Mouse (Mus musculus) lung, postnatal 0 days (tissue): Measurements from ENCODE around the gene Jazf1. TPM values are rescaled to one million over a fixed set of nuclear protein-coding genes. Genes with fewer than 3 reads are reported as not detected.

ENCODE experiments used
- ATAC-seq: fragments of 200-750 bp; cut with Nextera tagmentation; 2 replicates; pipeline ENCODE4 v1.8.0; 2017; ENCODE audit warnings: moderate library complexity
- DNase-seq: peaks from one replicate; pipeline ENCODE4 v3.0.0-alpha.2; 2016; ENCODE audit warnings: low spot score
- H3K27ac ChIP-seq: fragments of 300-500 bp; sonication (generic); 2 replicates; pipeline ENCODE4 v1.5.1; 2014; ENCODE audit warnings: antibody characterized with exemption, mild to moderate bottlenecking, low read length, mixed read lengths
- H3K27me3 ChIP-seq: fragments of 300-500 bp; sonication (generic); replicated peaks from 2 replicates; pipeline ENCODE4 v1.6.1; 2014; ENCODE audit warnings: low read length, mixed read lengths; ENCODE audit not compliant: insufficient read depth
- H3K36me3 ChIP-seq: fragments of 300-500 bp; sonication (generic); 2 replicates; pipeline ENCODE4 v1.6.1; 2014; ENCODE audit warnings: low read length, mixed read lengths; ENCODE audit not compliant: insufficient read depth
- H3K4me1 ChIP-seq: fragments of 300-500 bp; sonication (generic); 2 replicates; pipeline ENCODE4 v1.6.1; 2014; ENCODE audit warnings: antibody characterized with exemption, low read depth, low read length, mixed read lengths; ENCODE audit not compliant: insufficient read depth
- H3K4me2 ChIP-seq: fragments of 300-500 bp; sonication (generic); replicated peaks from 2 replicates; pipeline ENCODE4 v1.6.1; 2014; ENCODE audit warnings: low read depth, mild to moderate bottlenecking, low read length, moderate library complexity, mixed read lengths
- H3K4me3 ChIP-seq: fragments of 300-500 bp; sonication (generic); 2 replicates; pipeline ENCODE4 v1.5.1; 2014; ENCODE audit warnings: low read depth, low read length
- H3K9ac ChIP-seq: fragments of 300-500 bp; sonication (generic); replicated peaks from 2 replicates; pipeline ENCODE4 v1.6.1; 2014; ENCODE audit warnings: low read depth, mild to moderate bottlenecking
- H3K9me3 ChIP-seq: fragments of 300-500 bp; sonication (generic); 2 replicates; pipeline ENCODE4 v1.6.1; 2016; ENCODE audit warnings: low read length, mixed read lengths
- CTCF ChIP-seq: IDR thresholded peaks from 2 replicates; pipeline ENCODE4 v1.5.1; 2016; ENCODE audit warnings: antibody characterized with exemption, mild to moderate bottlenecking
- EP300 ChIP-seq: IDR thresholded peaks from 2 replicates; pipeline ENCODE4 v1.6.1; 2016; ENCODE audit warnings: antibody characterized with exemption, mild to moderate bottlenecking, control low read depth
- WGBS: fragments of 180-500 bp; shearing (Covaris S2); extraction: QIAGEN DNeasy Blood & Tissue Kit; methylation state at CpG from one replicate; pipeline ENCODE4 v1.1.7; 2014; 5-methylcytosine and 5-hydroxymethylcytosine counted together
- polyA plus RNA-seq: library from polyadenylated mRNA; unstranded; fragments of >200 nt; fragmentation: Nextera tagmentation; extraction: Ambion mirVana; gene quantifications from 2 replicates; pipeline ENCODE4 v1.2.1, GENCODE M21; 2015

The Jazf1 gene
- polyA plus RNA-seq, 1 experiment from 2014 or later = 3.9 TPM

DNA sequence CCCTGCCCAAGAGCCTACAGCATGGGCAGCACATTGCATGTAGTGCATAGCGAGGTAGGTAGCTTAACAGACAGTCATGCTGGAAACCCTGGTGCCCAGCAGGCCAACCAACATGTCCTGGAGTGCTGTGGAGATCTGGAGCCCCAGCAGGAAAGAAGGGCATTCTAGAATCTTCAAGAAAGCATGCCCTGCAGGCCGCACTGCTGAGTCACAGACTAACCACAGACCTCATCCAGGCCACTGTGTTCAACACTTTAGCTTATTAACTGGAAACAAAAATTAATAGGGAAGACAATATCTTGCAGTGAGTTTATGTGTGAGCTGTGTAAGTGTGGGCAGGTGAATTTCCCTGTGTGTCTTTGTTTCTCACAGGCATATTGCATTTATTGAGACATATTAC, 222.1 kb downstream of the Jazf1 start:
- no peak overlapping the region for H3K9ac ChIP-seq
- H3K4me1 ChIP-seq = no peaks in the 10 kb centered on the region
- no peaks in the 10 kb centered on the region for H3K27me3 ChIP-seq
- DNase-seq (no peak), ATAC-seq (no peak)
- 93% methylated on average over 2 of the region's 2 CpGs for WGBS
- no peak overlapping the region for H3K4me2 ChIP-seq
- no peak overlapping the region for H3K27ac ChIP-seq
- no peaks in the 10 kb centered on the region for H3K36me3 ChIP-seq
- H3K4me3 ChIP-seq = no peak overlapping the region
- H3K9me3 ChIP-seq = no peaks in the 10 kb centered on the region
- TF ChIP-seq CTCF = no peak
- TF ChIP-seq EP300 = no peak

DNA sequence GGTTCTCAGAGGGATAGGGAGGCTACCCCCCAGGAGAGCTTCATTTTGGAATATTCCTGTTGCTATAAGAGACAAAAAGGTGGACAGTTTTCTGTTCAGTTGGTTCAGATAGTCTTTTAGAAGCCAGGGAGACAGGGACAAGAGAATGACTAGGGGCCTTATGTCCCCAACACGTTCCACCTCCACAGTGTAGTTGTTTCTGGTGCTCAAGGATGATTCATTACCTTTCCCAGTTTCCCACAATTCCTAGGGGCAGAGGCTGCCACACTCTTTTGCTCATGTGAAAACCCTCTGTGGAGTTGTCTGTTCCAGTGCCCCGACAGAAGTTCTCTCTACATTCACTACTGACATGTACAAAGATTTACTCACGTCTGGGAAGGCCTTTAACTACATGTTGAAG, 223.7 kb downstream of the Jazf1 start:
- Histone ChIP-seq H3K4me3 (no peak overlapping the region), H3K4me2 (no peak overlapping the region), H3K9me3 (no peaks in the 10 kb centered on the region), H3K9ac (no peak overlapping the region), H3K4me1 (no peaks in the 10 kb centered on the region), H3K27me3 (no peaks in the 10 kb centered on the region), H3K36me3 (no peaks in the 10 kb centered on the region), H3K27ac (no peak overlapping the region)
- TF ChIP-seq EP300 (no peak), CTCF (no peak)
- DNase-seq = no peak
- WGBS = 79% methylated on average over 3 of the region's 3 CpGs
- no peak for ATAC-seq

DNA sequence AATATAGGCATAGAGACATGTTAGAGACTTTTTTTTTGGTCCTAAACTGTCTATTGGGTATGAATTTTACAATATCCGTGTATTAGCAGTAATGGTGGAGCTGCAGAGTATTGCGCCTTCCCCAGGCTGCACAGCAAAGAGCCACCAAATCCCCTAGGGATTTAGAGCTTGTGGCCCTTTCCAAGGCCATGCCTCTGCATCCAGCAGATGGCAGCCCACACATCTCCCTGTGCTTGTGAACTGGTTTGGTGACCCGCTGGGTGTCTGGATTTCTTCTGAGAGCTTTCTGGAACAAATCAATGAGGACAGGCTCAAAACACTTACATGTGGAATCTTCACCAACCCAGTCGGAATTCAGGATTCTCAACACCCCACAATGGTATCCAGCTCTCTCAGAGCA, 225.4 kb downstream of the Jazf1 start:
- ATAC-seq (0 out of 2 replicates have a peak, but pooled peaks have one; percentile 41), DNase-seq (peak; percentile 55)
- no peak overlapping the region for H3K4me3 ChIP-seq
- no peak overlapping the region for H3K4me2 ChIP-seq
- H3K9me3 ChIP-seq = no peaks in the 10 kb centered on the region
- no peak overlapping the region for H3K9ac ChIP-seq
- H3K36me3 ChIP-seq = no peaks in the 10 kb centered on the region
- 61% methylated on average over 4 of the region's 4 CpGs for WGBS
- H3K4me1 ChIP-seq = no peaks in the 10 kb centered on the region
- no peak overlapping the region for H3K27ac ChIP-seq
- no peak for TF ChIP-seq EP300
- peak; percentile 71 for TF ChIP-seq CTCF
- H3K27me3 ChIP-seq = no peaks in the 10 kb centered on the region; the same call in 1 of the 2 replicates

DNA sequence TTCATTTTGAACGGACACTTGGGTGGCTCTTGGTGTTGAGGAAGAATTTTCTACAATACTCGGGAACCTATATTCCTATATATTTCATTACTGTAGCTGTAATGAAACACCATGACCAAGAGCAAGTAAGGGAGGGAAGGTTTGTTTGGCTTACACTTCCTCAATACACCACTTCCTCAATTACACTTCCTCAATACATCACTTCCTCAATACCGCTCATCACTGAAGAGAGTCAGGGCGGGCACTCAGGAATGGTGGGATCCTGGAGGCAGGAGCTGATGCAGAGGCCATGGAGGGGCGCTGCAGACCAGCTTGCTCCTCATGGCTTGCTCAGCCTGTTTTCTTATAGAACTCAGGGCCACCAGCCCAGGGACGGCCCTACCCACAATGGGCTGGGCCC, 225.8 kb downstream of the Jazf1 start:
- TF ChIP-seq EP300 = no peak
- no peak for TF ChIP-seq CTCF
- ATAC-seq (peak; percentile 34; the same call in 1 of the 2 replicates), DNase-seq (peak; percentile 43)
- Histone ChIP-seq H3K27me3 (no peaks in the 10 kb centered on the region; the same call in 1 of the 2 replicates), H3K27ac (no peak overlapping the region), H3K4me3 (no peak overlapping the region), H3K36me3 (no peaks in the 10 kb centered on the region), H3K9ac (no peak overlapping the region), H3K4me1 (no peaks in the 10 kb centered on the region), H3K4me2 (no peak overlapping the region), H3K9me3 (no peaks in the 10 kb centered on the region)
- WGBS = 75% methylated on average over 6 of the region's 6 CpGs

DNA sequence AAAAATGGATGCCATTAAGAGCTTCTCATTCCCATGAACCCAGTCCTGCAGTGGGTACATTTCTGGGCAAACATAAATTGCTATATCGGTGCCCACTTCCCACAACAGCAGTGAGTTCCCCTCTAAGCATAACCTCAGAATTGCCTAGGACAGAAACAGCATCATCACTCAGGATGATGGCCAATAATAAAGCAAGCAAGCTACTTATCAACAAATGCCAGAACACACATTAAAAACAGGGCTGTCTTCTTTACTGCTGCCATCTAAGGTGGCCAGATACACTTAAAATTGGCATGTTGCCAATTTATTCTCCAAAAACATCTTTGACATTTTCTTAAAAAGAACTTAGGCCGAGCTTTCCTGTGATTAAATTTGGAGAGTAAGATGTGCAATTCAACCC, 226.8 kb downstream of the Jazf1 start:
- Histone ChIP-seq H3K27me3 (no peaks in the 10 kb centered on the region; the same call in 1 of the 2 replicates), H3K27ac (no peak overlapping the region), H3K4me2 (no peak overlapping the region), H3K4me1 (no peaks in the 10 kb centered on the region), H3K36me3 (no peaks in the 10 kb centered on the region), H3K9me3 (no peaks in the 10 kb centered on the region), H3K9ac (no peak overlapping the region), H3K4me3 (no peak overlapping the region)
- 56% methylated on average over 2 of the region's 2 CpGs for WGBS
- TF ChIP-seq EP300 (no peak), CTCF (no peak)
- no peak for DNase-seq
- ATAC-seq = no peak

DNA sequence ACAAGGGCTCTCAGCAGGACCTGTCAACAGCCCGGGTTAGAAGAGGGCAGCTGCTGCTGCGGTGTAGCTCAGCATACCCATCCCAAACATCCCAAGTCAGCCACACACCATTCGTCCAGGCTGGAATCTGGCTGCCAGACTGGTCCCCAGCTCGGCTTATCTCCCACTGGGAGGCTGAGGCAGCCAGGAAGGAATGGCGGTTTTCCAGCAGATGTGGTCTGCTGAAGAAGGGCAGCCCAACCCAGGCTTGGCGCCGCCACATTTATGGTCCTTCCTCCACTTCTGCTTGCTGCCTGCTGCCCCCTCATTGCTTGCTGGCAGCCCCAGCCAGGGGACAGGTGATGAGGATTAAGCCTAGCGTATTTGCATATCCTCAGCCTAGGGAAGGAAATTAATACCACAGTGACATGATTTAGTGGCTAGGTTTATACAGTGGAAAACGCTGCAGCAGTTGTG, 227.8 kb downstream of the Jazf1 start:
- WGBS = 48% methylated on average over 9 of the region's 9 CpGs
- Histone ChIP-seq H3K4me1 (no peaks in the 10 kb centered on the region), H3K9ac (no peak overlapping the region), H3K27ac (no peak overlapping the region), H3K4me2 (no peak overlapping the region), H3K27me3 (no peaks in the 10 kb centered on the region; the same call in 1 of the 2 replicates), H3K36me3 (no peaks in the 10 kb centered on the region), H3K9me3 (no peaks in the 10 kb centered on the region), H3K4me3 (no peak overlapping the region)
- no peak for TF ChIP-seq EP300
- no peak for TF ChIP-seq CTCF
- DNase-seq (no peak), ATAC-seq (no peak)

DNA sequence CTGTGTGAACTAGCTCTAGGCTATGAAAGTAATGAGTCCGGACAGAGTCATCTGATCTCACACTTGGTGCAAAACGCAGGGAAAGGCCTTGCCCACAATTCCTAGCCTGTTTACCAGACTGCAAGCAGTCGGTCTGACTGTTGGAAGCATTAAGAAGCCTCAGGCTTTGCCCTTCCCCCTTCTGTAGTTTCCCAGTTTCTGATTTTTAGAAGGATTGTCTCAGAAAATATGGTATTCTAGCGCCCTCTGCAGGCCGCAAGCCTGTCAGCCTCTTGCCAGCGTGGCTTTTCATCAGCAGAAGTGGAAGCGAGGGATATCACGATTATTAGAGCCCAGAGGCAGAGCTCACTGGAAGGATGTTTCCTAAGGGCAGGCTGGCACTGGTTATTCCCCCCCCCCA, 229.7 kb downstream of the Jazf1 start:
- no peak overlapping the region for H3K4me3 ChIP-seq
- WGBS = 5% methylated on average over 8 of the region's 8 CpGs
- peak; percentile 72 for ATAC-seq
- no peak overlapping the region for H3K27ac ChIP-seq
- TF ChIP-seq CTCF (peak; percentile 90), EP300 (peak; percentile 64)
- no peaks in the 10 kb centered on the region for H3K9me3 ChIP-seq
- H3K27me3 ChIP-seq = no peaks in the 10 kb centered on the region; the same call in 1 of the 2 replicates
- H3K9ac ChIP-seq = no peak overlapping the region
- DNase-seq = peak; percentile 95
- no peaks in the 10 kb centered on the region for H3K36me3 ChIP-seq
- H3K4me2 ChIP-seq = no peak overlapping the region
- H3K4me1 ChIP-seq = no peaks in the 10 kb centered on the region
